Mouse (Mus musculus) kidney, embryonic 15.5 days (tissue): ENCODE measurements at regions not wholly inside any gene's neighbourhood (a gene's known extent, or its start where the extent isn't known, plus 50 kb on each side); places are given as distances from the start of the nearest gene placed in this dataset.

Experiments used
- ATAC-seq: fragments of 200-750 bp; cut with Nextera tagmentation; replicated peaks from 2 replicates; pipeline ENCODE4 v1.8.0; 2017; ENCODE audit warnings: moderate TSS enrichment; ENCODE audit not compliant: low FRiP score
- H3K27ac ChIP-seq: fragments of 300-500 bp; sonication (generic); 2 replicates; pipeline ENCODE4 v1.5.1; 2015; ENCODE audit warnings: mild to moderate bottlenecking, inconsistent platforms
- H3K27me3 ChIP-seq: fragments of 300-500 bp; sonication (generic); 2 replicates; pipeline ENCODE4 v1.6.1; 2015; ENCODE audit warnings: inconsistent platforms
- H3K36me3 ChIP-seq: fragments of 300-500 bp; sonication (generic); 2 replicates; pipeline ENCODE4 v1.6.1; 2015; ENCODE audit warnings: inconsistent platforms
- H3K4me1 ChIP-seq: fragments of 300-500 bp; sonication (generic); 2 replicates; pipeline ENCODE4 v1.6.1; 2015; ENCODE audit warnings: inconsistent platforms
- H3K4me2 ChIP-seq: fragments of 300-500 bp; sonication (generic); 2 replicates; pipeline ENCODE4 v1.6.1; 2015; ENCODE audit warnings: moderate library complexity, mild to moderate bottlenecking, inconsistent platforms
- H3K4me3 ChIP-seq: fragments of 300-500 bp; sonication (generic); replicated peaks from 2 replicates; pipeline ENCODE4 v1.5.1; 2015; ENCODE audit warnings: mild to moderate bottlenecking, inconsistent platforms
- H3K9ac ChIP-seq: fragments of 300-500 bp; sonication (generic); 2 replicates; pipeline ENCODE4 v1.6.1; 2015; ENCODE audit warnings: mild to moderate bottlenecking, inconsistent platforms
- H3K9me3 ChIP-seq: fragments of 300-500 bp; sonication (generic); replicated peaks from 2 replicates; pipeline ENCODE4 v1.6.1; 2016; ENCODE audit warnings: inconsistent platforms
- whole genome bisulfite sequencing: fragments of 180-500 bp; shearing (Covaris S2); methylation state at CpG from one replicate; pipeline ENCODE4 v1.1.7; 2015; ENCODE audit warnings: mixed read lengths; 5-methylcytosine and 5-hydroxymethylcytosine counted together

DNA sequence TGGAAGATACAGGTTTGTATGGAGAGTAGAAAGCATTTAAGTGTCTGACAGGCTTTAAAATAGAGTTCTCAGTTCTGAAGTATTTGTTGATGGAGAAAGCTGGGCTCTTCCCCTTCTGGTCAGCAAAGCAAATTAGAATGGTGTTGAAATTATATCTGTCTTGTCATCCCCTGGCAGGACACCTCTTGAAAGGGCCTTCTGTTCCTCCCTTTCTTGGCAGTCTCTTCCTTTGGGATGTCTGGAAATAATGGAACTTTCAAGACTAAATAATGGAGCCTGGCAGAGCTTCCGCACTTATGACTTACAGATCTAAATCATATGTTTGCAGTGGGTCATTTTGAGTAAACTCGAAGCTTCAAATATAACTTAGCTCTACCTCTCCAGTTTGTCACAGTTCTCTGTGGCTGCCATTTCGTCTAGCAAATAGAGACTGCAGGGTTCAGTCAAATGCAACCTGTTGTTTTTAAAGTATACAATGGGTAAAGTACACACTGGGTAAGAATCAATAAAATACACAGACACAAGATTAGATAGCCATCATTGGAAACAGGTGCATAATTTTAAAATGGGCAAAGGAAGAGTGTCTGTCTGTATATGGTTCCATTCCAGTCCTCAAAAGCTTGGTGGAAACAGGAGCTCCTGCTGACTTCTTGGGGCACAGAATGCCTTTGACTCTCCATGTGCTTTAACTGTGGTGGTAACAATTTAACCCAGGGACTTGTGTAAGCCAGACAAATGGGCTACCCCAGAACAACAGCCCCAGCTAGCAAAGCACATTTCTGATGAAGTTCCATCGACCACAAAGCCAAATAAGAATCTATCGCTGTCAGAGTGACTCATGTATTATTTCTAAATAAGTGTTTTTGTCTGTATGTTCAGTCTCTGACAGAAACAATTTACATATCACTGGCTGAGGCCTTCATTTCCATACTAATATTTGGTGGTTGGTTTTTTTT lies 3524.4 kb upstream of the Gm7489 start:
- Histone ChIP-seq H3K4me3 (no peak overlapping the region), H3K4me2 (no peak overlapping the region), H3K9me3 (no peaks in the 10 kb centered on the region), H3K9ac (no peak overlapping the region), H3K36me3 (no peaks in the 10 kb centered on the region), H3K27me3 (no peaks in the 10 kb centered on the region), H3K4me1 (no peaks in the 10 kb centered on the region), H3K27ac (no peak overlapping the region)
- ATAC-seq, result no peak
- 83% methylated on average over 5 of the region's 5 CpGs for WGBS

DNA sequence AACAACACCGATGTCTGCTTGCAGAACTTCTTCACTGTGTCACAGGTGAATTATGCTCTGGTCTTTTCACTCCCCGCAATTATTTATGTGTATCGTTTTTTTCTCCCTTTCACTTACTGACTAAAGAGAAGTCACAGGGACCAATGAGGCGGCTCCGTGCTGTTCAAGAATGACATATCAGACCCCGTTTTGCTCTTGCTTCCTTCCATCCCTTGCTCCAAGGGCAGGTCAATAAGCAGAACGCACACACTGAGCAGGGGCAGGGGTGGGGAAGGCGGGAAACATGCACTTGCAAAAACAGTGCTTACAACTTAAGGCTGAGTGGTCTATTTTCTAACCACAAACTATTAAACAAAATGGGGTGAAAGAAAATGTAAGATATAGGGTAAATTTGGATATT lies 3523.4 kb upstream of the Gm7489 start:
- ATAC-seq, result no peak
- H3K27me3 ChIP-seq, result no peaks in the 10 kb centered on the region
- no peak overlapping the region for H3K4me3 ChIP-seq
- H3K9ac ChIP-seq, result no peak overlapping the region
- no peaks in the 10 kb centered on the region for H3K4me1 ChIP-seq
- no peak overlapping the region for H3K27ac ChIP-seq
- H3K36me3 ChIP-seq, result no peaks in the 10 kb centered on the region
- H3K4me2 ChIP-seq, result no peak overlapping the region
- no peaks in the 10 kb centered on the region for H3K9me3 ChIP-seq
- WGBS, result 55% methylated on average over 8 of the region's 8 CpGs

DNA sequence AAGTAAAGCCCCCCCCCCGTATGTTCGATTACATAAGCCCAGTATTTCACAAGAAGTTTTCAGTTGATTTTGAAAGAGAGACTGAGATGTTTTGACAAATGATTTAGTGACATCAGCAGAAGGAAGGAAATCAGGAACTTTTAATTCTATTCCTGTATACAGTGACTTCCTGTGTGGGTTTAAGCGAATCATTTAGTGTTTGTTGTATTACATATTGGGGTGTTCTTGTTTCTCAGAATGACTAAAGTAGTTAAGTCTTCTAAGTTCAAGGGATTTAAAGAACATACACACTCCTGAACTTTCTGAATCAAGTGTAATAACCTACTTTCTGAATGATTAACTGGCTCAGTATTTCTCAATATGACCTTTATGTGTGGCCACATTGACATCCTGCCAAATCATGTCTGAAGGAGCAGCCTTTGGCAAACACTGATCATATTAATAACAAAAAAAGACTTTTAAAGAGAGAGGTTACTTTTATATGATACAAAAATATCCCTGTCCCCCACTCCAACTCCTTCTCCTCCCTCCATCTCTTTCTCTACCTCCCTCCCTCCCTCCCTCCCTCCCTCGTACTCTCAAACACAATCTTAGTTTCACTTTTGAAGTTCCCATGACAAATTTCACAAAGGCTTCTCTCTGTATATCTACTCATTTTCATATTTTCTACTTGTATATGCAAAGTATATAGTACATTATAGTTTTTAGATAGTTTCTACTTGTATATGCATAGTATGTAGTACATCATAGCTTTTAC lies 3522.8 kb upstream of the Gm7489 start:
- 58% methylated on average over 4 of the region's 4 CpGs for WGBS
- ATAC-seq, result no peak
- H3K4me2 ChIP-seq, result no peak overlapping the region
- H3K27ac ChIP-seq, result no peak overlapping the region
- H3K9ac ChIP-seq, result no peak overlapping the region
- no peaks in the 10 kb centered on the region for H3K36me3 ChIP-seq
- H3K9me3 ChIP-seq, result no peaks in the 10 kb centered on the region
- no peaks in the 10 kb centered on the region for H3K27me3 ChIP-seq
- H3K4me3 ChIP-seq, result no peak overlapping the region
- H3K4me1 ChIP-seq, result no peaks in the 10 kb centered on the region

DNA sequence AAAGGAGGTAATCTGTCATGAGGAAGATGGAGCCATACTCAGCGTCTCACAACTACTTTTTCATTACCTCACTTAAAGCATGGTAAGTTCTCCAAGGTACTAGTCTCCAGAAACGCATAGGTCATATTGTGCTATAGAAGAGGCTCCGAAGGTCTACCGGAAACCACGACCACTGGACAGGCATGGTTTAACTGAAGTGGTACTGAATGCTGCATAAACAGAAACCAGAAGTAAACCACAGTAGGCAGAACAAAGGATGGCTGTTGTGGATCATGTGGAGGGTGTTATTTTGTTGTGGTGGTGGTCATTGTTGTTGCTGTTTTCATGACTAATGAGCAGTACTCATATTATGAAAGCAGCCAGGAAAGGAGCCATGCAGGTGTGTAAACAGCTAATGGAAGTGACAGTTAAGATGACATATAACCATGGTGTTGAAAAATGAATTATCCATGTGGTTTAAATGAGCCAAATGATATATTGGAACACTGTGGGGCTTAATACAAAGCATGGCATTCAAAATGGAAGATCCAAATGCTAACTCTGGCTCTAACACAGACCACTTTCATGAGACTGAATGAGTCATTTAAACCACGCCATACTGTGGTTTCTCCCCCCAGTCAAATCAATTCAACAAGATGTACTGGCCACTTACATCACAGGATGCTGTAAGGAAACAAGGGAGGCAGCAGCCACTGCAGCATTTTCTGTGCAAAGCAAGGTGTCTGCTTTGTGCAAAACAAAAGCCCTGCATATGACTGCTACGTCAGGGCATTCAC lies 3484.5 kb upstream of the Gm7489 start:
- no peak overlapping the region for H3K4me2 ChIP-seq
- no peaks in the 10 kb centered on the region for H3K9me3 ChIP-seq
- no peaks in the 10 kb centered on the region for H3K4me1 ChIP-seq
- no peak overlapping the region for H3K27ac ChIP-seq
- H3K4me3 ChIP-seq, result no peak overlapping the region
- no peaks in the 10 kb centered on the region for H3K36me3 ChIP-seq
- WGBS, result 92% methylated on average over 7 of the region's 7 CpGs
- no peak for ATAC-seq
- no peaks in the 10 kb centered on the region for H3K27me3 ChIP-seq
- no peak overlapping the region for H3K9ac ChIP-seq

DNA sequence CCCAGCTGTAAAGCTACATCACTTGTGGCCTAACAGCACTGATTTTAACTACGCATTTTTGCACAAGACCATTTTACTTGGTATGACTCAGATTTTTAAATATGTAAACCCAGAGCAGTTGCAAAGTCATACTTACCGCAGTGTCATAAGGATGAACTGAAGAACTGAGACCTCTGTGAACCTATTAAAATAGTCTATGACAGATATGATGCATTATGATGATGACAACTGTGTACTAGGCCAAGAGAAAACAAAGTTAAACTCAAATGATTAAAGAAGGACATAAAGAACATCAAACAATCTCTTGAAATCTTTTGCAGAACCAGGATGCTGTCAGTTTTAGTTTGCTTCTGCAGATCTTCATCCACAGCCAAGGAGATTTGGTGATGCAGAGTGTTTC lies 3483.3 kb upstream of the Gm7489 start:
- Histone ChIP-seq H3K27me3 (no peaks in the 10 kb centered on the region), H3K9me3 (no peaks in the 10 kb centered on the region), H3K9ac (no peak overlapping the region), H3K36me3 (no peaks in the 10 kb centered on the region), H3K27ac (no peak overlapping the region), H3K4me3 (no peak overlapping the region), H3K4me1 (no peaks in the 10 kb centered on the region), H3K4me2 (no peak overlapping the region)
- ATAC-seq, result no peak
- WGBS, result 94% methylated on average over 2 of the region's 2 CpGs

DNA sequence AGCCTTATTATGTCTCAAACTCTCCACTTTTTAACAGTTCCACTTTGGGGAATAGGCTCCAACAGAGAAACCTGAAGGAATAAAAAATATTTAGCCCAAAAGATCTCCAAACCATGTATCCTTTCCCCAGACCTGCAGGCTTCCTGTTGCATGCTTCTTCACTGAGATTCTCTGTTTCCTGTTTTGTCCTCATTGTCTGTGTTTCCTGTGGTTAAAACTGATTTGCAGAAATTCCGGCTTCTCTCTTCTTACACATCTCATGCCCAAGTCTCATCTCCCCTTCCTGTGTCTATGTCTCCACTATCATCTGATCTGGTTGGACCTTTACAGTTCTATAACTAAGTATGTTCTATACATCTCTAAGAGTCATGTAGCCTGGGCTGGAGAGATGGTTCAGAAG lies 3482.2 kb upstream of the Gm7489 start:
- H3K4me1 ChIP-seq, result no peaks in the 10 kb centered on the region
- H3K27me3 ChIP-seq, result no peaks in the 10 kb centered on the region
- H3K27ac ChIP-seq, result no peak overlapping the region
- H3K9ac ChIP-seq, result no peak overlapping the region
- H3K36me3 ChIP-seq, result no peaks in the 10 kb centered on the region
- ATAC-seq, result no peak
- WGBS, result 73% methylated on average over 1 of the region's 1 CpGs
- no peak overlapping the region for H3K4me2 ChIP-seq
- H3K9me3 ChIP-seq, result no peaks in the 10 kb centered on the region
- no peak overlapping the region for H3K4me3 ChIP-seq

DNA sequence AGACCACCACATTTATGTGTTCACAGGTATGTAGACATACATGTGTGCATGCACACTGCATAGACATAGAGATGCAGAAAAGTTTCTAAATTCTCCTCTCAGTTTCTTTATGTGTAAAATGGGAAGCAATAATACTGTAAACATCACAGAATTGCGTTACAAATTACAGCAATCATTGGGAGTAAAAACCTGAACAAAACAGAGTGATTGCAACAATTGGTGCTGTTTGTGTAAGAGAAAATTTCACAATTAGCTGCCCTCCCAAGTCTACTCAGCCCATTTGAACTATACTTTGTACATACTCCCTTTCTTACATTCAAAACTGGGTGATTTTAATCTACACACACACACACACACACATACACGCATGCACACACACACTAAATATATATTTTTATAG lies 3480.8 kb upstream of the Gm7489 start:
- Histone ChIP-seq H3K27me3 (no peaks in the 10 kb centered on the region), H3K36me3 (no peaks in the 10 kb centered on the region), H3K4me2 (no peak overlapping the region), H3K4me3 (no peak overlapping the region), H3K9me3 (no peaks in the 10 kb centered on the region), H3K4me1 (no peaks in the 10 kb centered on the region), H3K9ac (no peak overlapping the region), H3K27ac (no peak overlapping the region)
- no peak for ATAC-seq
- whole genome bisulfite sequencing, result 86% methylated on average over 2 of the region's 2 CpGs

DNA sequence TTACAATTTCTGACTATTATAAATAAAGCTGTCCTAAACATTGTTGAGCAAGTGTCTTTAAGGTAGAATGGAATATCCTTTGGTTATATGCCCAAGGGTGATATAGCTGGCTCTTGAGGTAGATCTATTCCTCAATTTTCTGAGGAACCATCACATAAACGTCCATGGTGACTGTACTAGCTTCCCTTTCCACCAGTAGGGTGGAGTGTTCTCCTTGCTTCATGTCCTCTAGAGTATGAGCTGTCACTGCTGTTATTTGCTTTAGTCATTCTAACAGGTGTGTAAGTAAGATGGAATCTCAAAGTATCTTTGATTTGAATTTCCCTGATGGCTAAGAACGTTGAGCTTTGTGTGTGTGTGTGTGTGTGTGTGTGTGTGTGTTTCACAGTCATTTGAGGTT lies 3475.7 kb upstream of the Gm7489 start:
- Histone ChIP-seq H3K27ac (no peak overlapping the region), H3K9me3 (no peaks in the 10 kb centered on the region), H3K4me2 (no peak overlapping the region), H3K36me3 (no peaks in the 10 kb centered on the region), H3K27me3 (no peaks in the 10 kb centered on the region), H3K9ac (no peak overlapping the region), H3K4me1 (no peaks in the 10 kb centered on the region), H3K4me3 (no peak overlapping the region)
- 58% methylated on average over 2 of the region's 2 CpGs for WGBS
- no peak for ATAC-seq

DNA sequence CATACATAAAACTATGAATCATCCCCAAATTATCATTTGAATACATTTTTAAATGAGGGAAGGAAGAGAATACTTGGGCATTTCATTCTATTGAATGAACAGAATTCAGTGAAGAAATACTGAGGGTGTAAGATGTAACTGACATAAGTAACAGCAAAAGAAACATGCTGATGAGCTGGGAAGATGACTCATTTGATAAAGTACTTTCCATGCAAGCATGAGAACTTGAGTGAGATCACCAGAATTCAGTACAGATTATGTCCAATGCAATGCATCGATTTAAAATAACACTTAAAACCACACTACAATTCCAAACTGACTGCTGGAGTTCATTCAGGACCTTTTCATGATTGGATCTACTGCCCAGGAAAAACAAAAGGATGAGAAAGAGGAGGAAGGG lies 3467.1 kb upstream of the Gm7489 start:
- no peaks in the 10 kb centered on the region for H3K4me1 ChIP-seq
- H3K27ac ChIP-seq, result no peak overlapping the region
- no peaks in the 10 kb centered on the region for H3K9me3 ChIP-seq
- H3K27me3 ChIP-seq, result no peaks in the 10 kb centered on the region
- ATAC-seq, result no peak
- H3K9ac ChIP-seq, result no peak overlapping the region
- WGBS, result 82% methylated on average over 1 of the region's 1 CpGs
- no peaks in the 10 kb centered on the region for H3K36me3 ChIP-seq
- no peak overlapping the region for H3K4me2 ChIP-seq
- no peak overlapping the region for H3K4me3 ChIP-seq

DNA sequence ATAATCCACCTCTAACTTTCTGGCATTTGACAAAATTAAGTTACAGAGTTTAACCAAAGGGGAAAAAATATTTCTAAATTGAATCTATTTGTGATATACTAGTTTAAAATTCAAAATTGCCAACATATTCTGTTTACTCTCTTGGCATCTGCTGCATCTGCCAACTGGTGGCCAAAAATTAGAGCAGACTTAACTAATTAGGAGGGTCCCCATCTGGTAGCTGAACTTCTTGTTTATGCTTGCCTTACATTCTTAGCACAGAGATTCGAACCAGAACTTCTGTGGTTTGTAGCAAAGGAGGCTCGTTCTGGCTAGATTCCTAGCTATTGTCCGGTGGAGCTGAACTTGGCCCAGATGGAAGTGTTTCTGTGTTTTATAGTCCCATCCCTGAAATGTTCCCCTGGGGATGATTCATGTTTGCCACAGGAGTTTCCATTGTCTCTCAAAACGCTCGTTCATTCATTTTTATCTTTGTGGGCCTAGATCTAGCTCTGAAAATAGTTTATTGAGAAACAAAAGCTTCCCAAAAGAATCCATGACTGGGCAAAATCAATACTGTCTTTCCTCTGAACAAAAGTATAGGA lies 3461.5 kb upstream of the Gm7489 start:
- H3K4me3 ChIP-seq, result no peak overlapping the region
- H3K27ac ChIP-seq, result no peak overlapping the region
- WGBS, result 78% methylated on average over 5 of the region's 5 CpGs
- H3K9me3 ChIP-seq, result no peaks in the 10 kb centered on the region
- no peaks in the 10 kb centered on the region for H3K27me3 ChIP-seq
- no peak overlapping the region for H3K9ac ChIP-seq
- H3K4me2 ChIP-seq, result no peak overlapping the region
- H3K4me1 ChIP-seq, result no peaks in the 10 kb centered on the region
- no peak for ATAC-seq
- H3K36me3 ChIP-seq, result no peaks in the 10 kb centered on the region

DNA sequence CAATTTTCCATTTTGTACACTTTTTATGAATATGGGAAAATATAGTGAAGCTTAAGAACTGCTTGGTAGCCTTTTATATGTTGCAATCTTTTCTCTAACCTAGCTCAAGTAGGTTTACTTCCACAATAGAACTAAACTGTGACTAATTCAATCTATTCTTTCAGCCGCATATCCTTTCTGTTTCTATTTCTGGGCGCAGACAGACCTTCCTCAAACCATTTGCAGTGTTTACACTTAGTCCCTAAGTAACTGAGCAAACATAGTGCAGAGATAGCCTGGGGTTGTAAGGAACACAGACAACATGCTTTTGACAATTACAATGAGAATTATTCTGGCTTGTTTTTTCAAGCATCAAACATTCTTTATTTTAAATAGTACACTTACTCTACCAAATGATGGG lies 3435.1 kb upstream of the Gm7489 start:
- no peak overlapping the region for H3K27ac ChIP-seq
- ATAC-seq, result no peak
- H3K9me3 ChIP-seq, result no peaks in the 10 kb centered on the region
- H3K4me3 ChIP-seq, result no peak overlapping the region
- WGBS, result 82% methylated on average over 2 of the region's 2 CpGs
- no peak overlapping the region for H3K4me2 ChIP-seq
- no peaks in the 10 kb centered on the region for H3K27me3 ChIP-seq
- H3K36me3 ChIP-seq, result no peaks in the 10 kb centered on the region
- no peaks in the 10 kb centered on the region for H3K4me1 ChIP-seq
- H3K9ac ChIP-seq, result no peak overlapping the region

DNA sequence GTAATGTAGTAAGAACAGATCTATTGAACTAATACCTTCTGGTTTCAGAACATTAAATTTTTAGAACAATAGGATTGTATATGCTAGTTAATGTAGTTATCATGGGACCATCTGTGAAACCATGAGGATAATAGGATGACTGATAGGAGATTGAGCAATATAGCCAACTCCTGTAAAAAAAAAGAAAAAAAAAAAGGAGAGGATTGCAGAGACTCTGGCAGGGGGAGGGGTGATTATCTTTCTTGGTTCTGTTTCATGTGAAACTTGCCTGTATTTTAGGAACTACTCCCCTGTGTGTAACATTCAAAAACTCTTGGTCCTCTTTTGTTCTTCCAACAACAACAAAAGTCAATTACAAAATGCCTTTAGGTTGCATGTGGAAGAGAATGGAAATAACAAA lies 3412.1 kb upstream of the Gm7489 start:
- Histone ChIP-seq H3K4me2 (no peak overlapping the region), H3K4me1 (no peaks in the 10 kb centered on the region), H3K9me3 (no peaks in the 10 kb centered on the region), H3K27ac (no peak overlapping the region), H3K27me3 (no peaks in the 10 kb centered on the region), H3K4me3 (no peak overlapping the region), H3K9ac (no peak overlapping the region), H3K36me3 (no peaks in the 10 kb centered on the region)
- no peak for ATAC-seq
